ENCODE assay signal across 16 mouse cellular contexts in genomic region chr5:117099008-117099407, GRCm38 (mm10).
"Had no signal": no experiment of that assay in that cellular context is flagged by ENCODE, and none has a peak within 500 bp of the region (broad histone marks: within the 10 kb centered on the region; RNA-seq: fewer than 3 reads in every experiment).

No protein-coding gene starts in this region.

- ATAC-seq: midbrain, embryonic 16.5 days had no signal

- H3K9ac ChIP-seq: lung, embryonic 14.5 days; midbrain, embryonic 12.5 days; neural tube, embryonic 13.5 days; neural tube, embryonic 15.5 days had no signal

- H3K9me3 ChIP-seq: midbrain, embryonic 12.5 days; neural tube, embryonic 13.5 days; neural tube, embryonic 15.5 days had no signal

- H3K4me2 ChIP-seq: lung, embryonic 14.5 days; midbrain, embryonic 12.5 days; neural tube, embryonic 13.5 days; neural tube, embryonic 15.5 days had no signal

- H3K27me3 ChIP-seq: midbrain, embryonic 12.5 days; neural tube, embryonic 13.5 days; neural tube, embryonic 15.5 days had no signal

- H3K4me3 ChIP-seq: midbrain, embryonic 12.5 days; myocyte; neural tube, embryonic 13.5 days; neural tube, embryonic 15.5 days had no signal

- H3K27ac ChIP-seq: midbrain, embryonic 12.5 days; neural tube, embryonic 13.5 days; neural tube, embryonic 15.5 days had no signal

- H3K4me1 ChIP-seq: midbrain, embryonic 12.5 days had no signal

- DNase-seq: lung, adult 18-20 months; lung, embryonic 14.5 days; lung, postnatal 10 days; lung, postnatal 4 days; retina, postnatal 1 day; right cerebral cortex, adult 18-20 months; right cerebral cortex, postnatal 4 days; spleen, adult 18-20 months; thymus, adult 18-20 months; thymus, postnatal 14 days; thymus, postnatal 36 days had no signal
